Mouse (Mus musculus): ENCODE results near the gene Large1. TPM values are rescaled to one million over a fixed set of nuclear protein-coding genes. Genes with fewer than 3 reads are reported as not detected.

Gene Large1
- polyA plus RNA-seq, 1 experiment from 2014 or later, result 14.8 TPM

- Histone ChIP-seq H3K27me3 (ENCODE audit: control insufficient read depth, insufficient read depth, low read depth, low read length) (no peaks in the 10 kb centered on the region), H3K36me3 (ENCODE audit: control insufficient read depth, insufficient read depth, low read length) (no peaks in the 10 kb centered on the region), H3K4me1 (ENCODE audit: control insufficient read depth, insufficient read depth, low read length) (no peaks in the 10 kb centered on the region), H3K9me3 (replicated peaks; ENCODE audit: control insufficient read depth, low read length, poor library complexity, severe bottlenecking) (no peaks in the 10 kb centered on the region), H3K27ac (ENCODE audit: low read length) (no peak overlapping the region), H3K9ac (ENCODE audit: low read depth, low read length) (no peak overlapping the region), H3K4me2 (ENCODE audit: low read length) (no peak overlapping the region), H3K4me3 (ENCODE audit: low read depth, low read length) (no peak overlapping the region)
- 77% methylated on average over 1 of the region's 1 CpGs for WGBS
- ATAC-seq, result no peak
These were observed 174.9 kb downstream of the Large1 start for GRCm38 (mm10) chr8:73178434-73178833.

- no peak overlapping the region for H3K9ac ChIP-seq (ENCODE audit: low read depth, low read length)
These were observed 180.7 kb downstream of the Large1 start for GRCm38 (mm10) chr8:73172661-73173060.

DNA sequence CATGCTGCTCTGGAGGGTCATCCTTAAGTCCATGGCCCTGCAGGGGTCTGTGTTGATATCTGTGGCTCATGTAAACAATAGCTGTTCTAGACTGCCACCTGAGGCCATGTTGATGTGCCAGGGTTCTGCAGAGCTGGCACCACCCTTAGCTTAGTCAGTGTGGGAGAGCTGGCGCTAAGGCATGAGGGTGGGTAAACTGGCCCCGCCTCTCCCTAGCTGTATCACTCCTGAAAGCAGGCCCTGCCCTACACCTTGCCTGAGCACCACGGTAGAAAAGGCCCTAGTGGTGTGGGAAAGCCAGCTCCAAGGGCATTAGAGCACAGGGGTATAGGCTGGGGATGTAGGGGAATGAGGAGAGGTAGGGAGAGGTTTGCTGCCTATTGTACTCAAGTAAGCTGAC is 191.3 kb downstream of the Large1 start:
- peak; percentile 60; the same call in 1 of the 2 replicates for ATAC-seq
- no peak overlapping the region for H3K4me2 ChIP-seq (ENCODE audit: low read length)
- no peaks in the 10 kb centered on the region; the same call in 1 of the 2 replicates for H3K4me1 ChIP-seq (ENCODE audit: control insufficient read depth, insufficient read depth, low read length)
- no peak overlapping the region for H3K9ac ChIP-seq (ENCODE audit: low read depth, low read length)
- H3K36me3 ChIP-seq (ENCODE audit: control insufficient read depth, insufficient read depth, low read length), result no peaks in the 10 kb centered on the region
- H3K4me3 ChIP-seq (ENCODE audit: low read depth, low read length), result no peak overlapping the region
- 88% methylated on average over 3 of the region's 3 CpGs for WGBS
- H3K9me3 ChIP-seq (replicated peaks; ENCODE audit: control insufficient read depth, low read length, poor library complexity, severe bottlenecking), result 0 out of 2 replicates have a peak, but pooled peaks cover 2% of the 10 kb centered on the region
- H3K27ac ChIP-seq (ENCODE audit: low read length), result no peak overlapping the region
- H3K27me3 ChIP-seq (ENCODE audit: control insufficient read depth, insufficient read depth, low read depth, low read length), result no peaks in the 10 kb centered on the region

More at GRCm38 (mm10) chr8:73172661-73173060, 180.7 kb downstream of the Large1 start:
- H3K36me3 ChIP-seq (ENCODE audit: control insufficient read depth, insufficient read depth, low read length), result no peaks in the 10 kb centered on the region
- no peak overlapping the region for H3K4me3 ChIP-seq (ENCODE audit: low read depth, low read length)
- no peaks in the 10 kb centered on the region for H3K4me1 ChIP-seq (ENCODE audit: control insufficient read depth, insufficient read depth, low read length)
- H3K27ac ChIP-seq (ENCODE audit: low read length), result no peak overlapping the region
- ATAC-seq, result no peak
- no peak overlapping the region for H3K4me2 ChIP-seq (ENCODE audit: low read length)
- H3K27me3 ChIP-seq (ENCODE audit: control insufficient read depth, insufficient read depth, low read depth, low read length), result no peaks in the 10 kb centered on the region
- 0 out of 2 replicates have a peak, but pooled peaks cover 2% of the 10 kb centered on the region for H3K9me3 ChIP-seq (replicated peaks; ENCODE audit: control insufficient read depth, low read length, poor library complexity, severe bottlenecking)

DNA sequence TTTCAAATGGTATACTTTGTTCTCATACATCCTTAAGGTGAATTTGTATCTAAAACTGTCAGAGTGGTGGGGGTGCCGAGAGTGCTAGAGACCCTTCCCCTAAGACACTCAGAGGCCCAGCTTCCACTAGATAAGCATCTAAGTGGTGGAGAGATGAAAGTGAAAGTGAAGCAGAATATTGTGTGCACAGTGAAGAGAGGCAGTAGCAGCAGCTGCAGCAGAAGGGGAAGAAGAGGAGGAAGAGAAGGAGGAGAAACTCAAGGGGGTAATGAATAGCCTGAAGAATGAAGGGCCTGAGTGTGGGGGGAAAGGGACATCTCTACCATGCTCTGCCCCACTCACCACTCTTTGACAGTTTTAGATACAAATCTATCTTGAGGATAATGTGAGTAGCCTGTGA is 191.8 kb downstream of the Large1 start:
- Histone ChIP-seq H3K4me3 (ENCODE audit: low read depth, low read length) (no peak overlapping the region), H3K4me2 (ENCODE audit: low read length) (no peak overlapping the region), H3K4me1 (ENCODE audit: control insufficient read depth, insufficient read depth, low read length) (no peaks in the 10 kb centered on the region; the same call in 1 of the 2 replicates), H3K9me3 (replicated peaks; ENCODE audit: control insufficient read depth, low read length, poor library complexity, severe bottlenecking) (0 out of 2 replicates have a peak, but pooled peaks cover 2% of the 10 kb centered on the region), H3K27me3 (ENCODE audit: control insufficient read depth, insufficient read depth, low read depth, low read length) (no peaks in the 10 kb centered on the region), H3K36me3 (ENCODE audit: control insufficient read depth, insufficient read depth, low read length) (no peaks in the 10 kb centered on the region), H3K9ac (ENCODE audit: low read depth, low read length) (no peak overlapping the region), H3K27ac (ENCODE audit: low read length) (no peak overlapping the region)
- WGBS, result 97% methylated on average over 1 of the region's 1 CpGs
- peak; percentile 17; the same call in 1 of the 2 replicates for ATAC-seq

- WGBS, result 67% methylated on average over 2 of the region's 2 CpGs
- Histone ChIP-seq H3K4me1 (ENCODE audit: control insufficient read depth, insufficient read depth, low read length) (no peaks in the 10 kb centered on the region; the same call in 1 of the 2 replicates), H3K27me3 (ENCODE audit: control insufficient read depth, insufficient read depth, low read depth, low read length) (no peaks in the 10 kb centered on the region), H3K4me2 (ENCODE audit: low read length) (no peak overlapping the region), H3K9ac (ENCODE audit: low read depth, low read length) (no peak overlapping the region), H3K27ac (ENCODE audit: low read length) (no peak overlapping the region), H3K36me3 (ENCODE audit: control insufficient read depth, insufficient read depth, low read length) (no peaks in the 10 kb centered on the region), H3K9me3 (replicated peaks; ENCODE audit: control insufficient read depth, low read length, poor library complexity, severe bottlenecking) (0 out of 2 replicates have a peak, but pooled peaks cover 2% of the 10 kb centered on the region), H3K4me3 (ENCODE audit: low read depth, low read length) (no peak overlapping the region)
- ATAC-seq, result no peak
These were observed 192.4 kb downstream of the Large1 start for GRCm38 (mm10) chr8:73160945-73161344.

GRCm38 (mm10) chr8:73147236-73147635 is 206.1 kb downstream of the Large1 start:
- no peak overlapping the region for H3K4me2 ChIP-seq (ENCODE audit: low read length)
- H3K9ac ChIP-seq (ENCODE audit: low read depth, low read length), result no peak overlapping the region
- no peaks in the 10 kb centered on the region for H3K36me3 ChIP-seq (ENCODE audit: control insufficient read depth, insufficient read depth, low read length)
- H3K27ac ChIP-seq (ENCODE audit: low read length), result no peak overlapping the region
- no peaks in the 10 kb centered on the region for H3K9me3 ChIP-seq (replicated peaks; ENCODE audit: control insufficient read depth, low read length, poor library complexity, severe bottlenecking)
- no peak for ATAC-seq
- no peak overlapping the region for H3K4me3 ChIP-seq (ENCODE audit: low read depth, low read length)
- H3K27me3 ChIP-seq (ENCODE audit: control insufficient read depth, insufficient read depth, low read depth, low read length), result no peaks in the 10 kb centered on the region
- WGBS, result 97% methylated on average over 3 of the region's 3 CpGs
- no peaks in the 10 kb centered on the region for H3K4me1 ChIP-seq (ENCODE audit: control insufficient read depth, insufficient read depth, low read length)

GRCm38 (mm10) chr8:73142660-73143395 is 210.5 kb downstream of the Large1 start:
- no peaks in the 10 kb centered on the region for H3K9me3 ChIP-seq (replicated peaks; ENCODE audit: control insufficient read depth, low read length, poor library complexity, severe bottlenecking)
- H3K4me1 ChIP-seq (ENCODE audit: control insufficient read depth, insufficient read depth, low read length), result no peaks in the 10 kb centered on the region
- ATAC-seq, result no peak
- H3K27ac ChIP-seq (ENCODE audit: low read length), result no peak overlapping the region
- no peaks in the 10 kb centered on the region for H3K36me3 ChIP-seq (ENCODE audit: control insufficient read depth, insufficient read depth, low read length)
- H3K4me2 ChIP-seq (ENCODE audit: low read length), result no peak overlapping the region
- H3K9ac ChIP-seq (ENCODE audit: low read depth, low read length), result no peak overlapping the region
- WGBS, result 9% methylated on average over 1 of the region's 1 CpGs
- no peaks in the 10 kb centered on the region for H3K27me3 ChIP-seq (ENCODE audit: control insufficient read depth, insufficient read depth, low read depth, low read length)
- no peak overlapping the region for H3K4me3 ChIP-seq (ENCODE audit: low read depth, low read length)

DNA sequence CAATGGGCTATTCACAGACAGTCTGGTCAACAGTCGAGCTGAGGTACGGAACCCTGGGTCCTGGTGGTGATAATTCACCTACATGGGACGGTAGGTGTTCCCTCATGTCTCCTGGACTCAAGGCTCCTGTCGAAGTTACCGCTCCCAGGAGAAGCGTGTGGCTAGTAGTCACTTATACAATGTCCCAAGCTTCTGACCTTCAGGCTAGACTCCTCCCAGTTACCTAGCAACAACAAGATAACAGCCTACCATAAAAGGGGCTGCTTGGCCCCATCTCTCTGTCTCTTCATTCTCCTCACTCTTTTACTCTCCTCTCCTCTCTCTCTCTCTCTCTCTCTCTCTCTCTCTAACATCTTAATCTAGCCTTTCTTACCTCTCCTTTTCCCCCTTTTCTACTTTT is 217.9 kb downstream of the Large1 start:
- no peaks in the 10 kb centered on the region; the same call in 1 of the 2 replicates for H3K36me3 ChIP-seq (ENCODE audit: control insufficient read depth, insufficient read depth, low read length)
- no peak for ATAC-seq
- 84% methylated on average over 6 of the region's 6 CpGs for WGBS
- H3K4me1 ChIP-seq (ENCODE audit: control insufficient read depth, insufficient read depth, low read length), result no peaks in the 10 kb centered on the region
- H3K27me3 ChIP-seq (ENCODE audit: control insufficient read depth, insufficient read depth, low read depth, low read length), result no peaks in the 10 kb centered on the region
- no peak overlapping the region for H3K9ac ChIP-seq (ENCODE audit: low read depth, low read length)
- H3K4me3 ChIP-seq (ENCODE audit: low read depth, low read length), result no peak overlapping the region
- no peak overlapping the region for H3K27ac ChIP-seq (ENCODE audit: low read length)
- no peak overlapping the region for H3K4me2 ChIP-seq (ENCODE audit: low read length)
- H3K9me3 ChIP-seq (replicated peaks; ENCODE audit: control insufficient read depth, low read length, poor library complexity, severe bottlenecking), result no peaks in the 10 kb centered on the region

- no peak overlapping the region for H3K9ac ChIP-seq (ENCODE audit: low read depth, low read length)
- no peaks in the 10 kb centered on the region for H3K9me3 ChIP-seq (replicated peaks; ENCODE audit: control insufficient read depth, low read length, poor library complexity, severe bottlenecking)
- no peak for ATAC-seq
- no peak overlapping the region for H3K4me2 ChIP-seq (ENCODE audit: low read length)
- 94% methylated on average over 2 of the region's 2 CpGs for WGBS
- no peaks in the 10 kb centered on the region for H3K4me1 ChIP-seq (ENCODE audit: control insufficient read depth, insufficient read depth, low read length)
- H3K27ac ChIP-seq (ENCODE audit: low read length), result no peak overlapping the region
- H3K27me3 ChIP-seq (ENCODE audit: control insufficient read depth, insufficient read depth, low read depth, low read length), result no peaks in the 10 kb centered on the region
- H3K4me3 ChIP-seq (ENCODE audit: low read depth, low read length), result no peak overlapping the region
- no peaks in the 10 kb centered on the region; the same call in 1 of the 2 replicates for H3K36me3 ChIP-seq (ENCODE audit: control insufficient read depth, insufficient read depth, low read length)
These were observed 221.3 kb downstream of the Large1 start for GRCm38 (mm10) chr8:73132080-73132479.
